Mouse (Mus musculus) myocyte (in vitro differentiated cells): Measurements from ENCODE around the gene Ly6g6f. TPM values are rescaled to one million over a fixed set of nuclear protein-coding genes. Genes with fewer than 3 reads are reported as not detected.

ENCODE experiments used
- H3K27me3 ChIP-seq: one replicate; pipeline ENCODE4 v1.6.1; 2011; ENCODE audit not compliant: control insufficient read depth, insufficient read depth, insufficient read length
- H3K36me3 ChIP-seq: one replicate; pipeline ENCODE4 v1.6.1; 2011; ENCODE audit not compliant: control insufficient read depth, insufficient read depth
- H3K4me2 ChIP-seq: one replicate; pipeline ENCODE4 v1.6.1; 2011; ENCODE audit warnings: low read depth, control low read depth
- H3K4me3 ChIP-seq: one replicate; pipeline ENCODE4 v1.5.1; 2011; ENCODE audit warnings: mild to moderate bottlenecking, control low read depth, moderate library complexity
- H3K79me2 ChIP-seq: one replicate; pipeline ENCODE4 v1.6.1; 2011; ENCODE audit not compliant: control insufficient read depth, insufficient read depth
- H3ac ChIP-seq: one replicate; pipeline ENCODE4 v1.6.1; 2011; ENCODE audit not compliant: control insufficient read depth, insufficient read length
- CEBPB ChIP-seq: IDR thresholded peaks from 2 replicates; pipeline ENCODE4 v1.6.1; 2011; ENCODE audit warnings: mild to moderate bottlenecking, moderate library complexity; ENCODE audit not compliant: poor library complexity, insufficient read depth, severe bottlenecking
- E2F4 ChIP-seq: IDR thresholded peaks from one replicate; pipeline ENCODE4 v1.6.1; 2011; ENCODE audit warnings: mild to moderate bottlenecking, control low read depth, moderate library complexity; ENCODE audit not compliant: insufficient read depth
- MAX ChIP-seq: IDR thresholded peaks from one replicate; pipeline ENCODE4 v1.6.1; 2011; ENCODE audit warnings: low read depth, mild to moderate bottlenecking, control low read depth
- MYOD1 ChIP-seq, 3 experiments: IDR thresholded peaks; one replicate each; pipeline ENCODE4 v1.6.1; 2011; ENCODE audit warnings: control low read depth in 2 of 3, low read depth in 2 of 3, mild to moderate bottlenecking in 2 of 3, moderate library complexity in 1 of 3; ENCODE audit not compliant: insufficient read length in 2 of 3, control insufficient read depth in 1 of 3
- MYOG ChIP-seq, 3 experiments: IDR thresholded peaks; one replicate each; pipeline ENCODE4 v1.6.1; 2011; ENCODE audit warnings: control low read depth in 2 of 3, low read depth in 2 of 3, mild to moderate bottlenecking in 2 of 3; ENCODE audit not compliant: insufficient read length in 2 of 3, control insufficient read depth in 1 of 3, insufficient read depth in 1 of 3
- POLR2A ChIP-seq: IDR thresholded peaks from one replicate; pipeline ENCODE4 v1.6.1; 2011; ENCODE audit warnings: low read depth, mild to moderate bottlenecking, control low read depth, moderate library complexity; ENCODE audit not compliant: insufficient read length
- POLR2AphosphoS2 ChIP-seq: IDR thresholded peaks from one replicate; pipeline ENCODE4 v1.6.1; 2011; ENCODE audit warnings: low read depth, control low read depth; ENCODE audit not compliant: insufficient read length
- REST ChIP-seq: IDR thresholded peaks from one replicate; pipeline ENCODE4 v1.6.1; 2011; ENCODE audit warnings: mild to moderate bottlenecking, control low read depth, moderate library complexity; ENCODE audit not compliant: insufficient read depth, insufficient read length
- SRF ChIP-seq: IDR thresholded peaks from one replicate; pipeline ENCODE4 v1.6.1; 2011; ENCODE audit warnings: low read depth; ENCODE audit not compliant: control insufficient read depth, insufficient read length
- TCF12 ChIP-seq: IDR thresholded peaks from one replicate; pipeline ENCODE4 v1.6.1; 2011; ENCODE audit warnings: mild to moderate bottlenecking, control low read depth; ENCODE audit not compliant: poor library complexity, insufficient read depth, severe bottlenecking
- TCF3 ChIP-seq: IDR thresholded peaks from one replicate; pipeline ENCODE4 v1.6.1; 2011; ENCODE audit warnings: low read depth, control low read depth; ENCODE audit not compliant: insufficient read length
- USF1 ChIP-seq: IDR thresholded peaks from one replicate; pipeline ENCODE4 v1.6.1; 2011; ENCODE audit warnings: low read depth, mild to moderate bottlenecking, control low read depth, moderate library complexity
- polyA plus RNA-seq: library from polyadenylated mRNA; unstranded; fragments of >200 nt; fragmentation: generic; extraction: Trizol; gene quantifications from one replicate; pipeline ENCODE4 v1.2.1, GENCODE M21; 2012; ENCODE audit warnings: missing spikeins

Gene Ly6g6f
- polyA plus RNA-seq, 1 experiment = not detected

DNA sequence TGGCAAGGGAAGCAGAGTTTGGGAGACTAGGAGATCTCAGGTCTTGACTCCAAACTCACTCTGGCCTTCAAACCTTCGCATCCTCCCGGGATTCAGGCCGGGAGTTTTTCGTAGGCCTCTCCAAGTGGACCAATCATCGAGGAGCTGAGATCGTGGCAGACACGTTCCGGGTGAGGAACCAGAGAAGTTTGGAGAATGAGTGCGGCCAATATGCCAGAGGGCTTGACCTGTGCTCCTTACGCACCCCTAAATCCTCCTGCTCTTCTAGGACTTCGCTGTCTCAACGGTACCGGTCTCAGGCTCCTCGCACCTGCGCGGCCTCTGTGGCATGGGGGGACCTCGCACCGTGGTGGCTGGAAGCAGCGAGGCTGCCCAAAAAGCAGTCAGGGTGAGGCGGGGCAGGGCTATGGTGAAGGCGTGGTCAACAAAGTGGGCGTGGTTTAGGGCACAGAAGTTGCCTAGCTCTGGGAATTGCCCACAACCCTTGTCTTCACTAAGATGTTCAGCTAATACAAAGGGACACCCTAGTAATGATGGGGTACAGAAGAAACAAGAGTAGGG, 24.6 kb downstream of the Ly6g6f start:
- H3K27me3 ChIP-seq = no peaks in the 10 kb centered on the region
- peaks cover 6% of the 10 kb centered on the region for H3K79me2 ChIP-seq
- no peak overlapping the region for H3K4me3 ChIP-seq
- peaks cover 16% of the 10 kb centered on the region for H3K36me3 ChIP-seq
- no peak overlapping the region for H3K4me2 ChIP-seq
- H3ac ChIP-seq = no peak overlapping the region
- TF ChIP-seq SRF = no peak
- no peak for TF ChIP-seq MAX
- TF ChIP-seq TCF12 = no peak
- no peak for TF ChIP-seq REST
- TF ChIP-seq TCF3 = no peak
- TF ChIP-seq POLR2A = no peak
- no peak for TF ChIP-seq E2F4
- no peak for TF ChIP-seq POLR2AphosphoS2
- TF ChIP-seq MYOD1 (IDR thresholded peaks at IDR 0.05; ENCODE audit: control insufficient read depth in 1 of 3, insufficient read length in 2 of 3, low read depth in 2 of 3) = no peak
- TF ChIP-seq CEBPB = no peak
- no peak for TF ChIP-seq USF1
- TF ChIP-seq MYOG (IDR thresholded peaks at IDR 0.05; ENCODE audit: control insufficient read depth in 1 of 3, insufficient read depth in 1 of 3, insufficient read length in 2 of 3, low read depth in 2 of 3) = no peak

DNA sequence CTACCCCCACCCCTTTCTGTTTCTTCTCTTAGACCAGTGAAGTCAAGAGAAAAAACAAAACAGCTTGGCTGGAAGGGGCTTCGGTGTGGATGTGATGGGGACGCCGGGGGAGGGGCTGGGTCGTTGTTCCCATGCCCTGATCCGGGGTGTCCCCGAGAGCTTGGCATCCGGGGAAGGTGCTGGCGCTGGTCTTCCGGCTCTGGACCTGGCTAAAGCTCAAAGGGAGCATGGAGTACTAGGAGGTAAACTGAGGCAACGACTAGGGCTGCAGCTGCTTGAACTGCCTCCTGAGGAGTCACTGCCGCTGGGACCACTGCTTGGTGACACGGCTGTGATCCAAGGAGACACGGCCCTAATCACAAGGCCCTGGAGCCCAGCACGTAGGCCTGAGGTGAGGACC, 25.3 kb downstream of the Ly6g6f start:
- peaks cover 7% of the 10 kb centered on the region for H3K79me2 ChIP-seq

DNA sequence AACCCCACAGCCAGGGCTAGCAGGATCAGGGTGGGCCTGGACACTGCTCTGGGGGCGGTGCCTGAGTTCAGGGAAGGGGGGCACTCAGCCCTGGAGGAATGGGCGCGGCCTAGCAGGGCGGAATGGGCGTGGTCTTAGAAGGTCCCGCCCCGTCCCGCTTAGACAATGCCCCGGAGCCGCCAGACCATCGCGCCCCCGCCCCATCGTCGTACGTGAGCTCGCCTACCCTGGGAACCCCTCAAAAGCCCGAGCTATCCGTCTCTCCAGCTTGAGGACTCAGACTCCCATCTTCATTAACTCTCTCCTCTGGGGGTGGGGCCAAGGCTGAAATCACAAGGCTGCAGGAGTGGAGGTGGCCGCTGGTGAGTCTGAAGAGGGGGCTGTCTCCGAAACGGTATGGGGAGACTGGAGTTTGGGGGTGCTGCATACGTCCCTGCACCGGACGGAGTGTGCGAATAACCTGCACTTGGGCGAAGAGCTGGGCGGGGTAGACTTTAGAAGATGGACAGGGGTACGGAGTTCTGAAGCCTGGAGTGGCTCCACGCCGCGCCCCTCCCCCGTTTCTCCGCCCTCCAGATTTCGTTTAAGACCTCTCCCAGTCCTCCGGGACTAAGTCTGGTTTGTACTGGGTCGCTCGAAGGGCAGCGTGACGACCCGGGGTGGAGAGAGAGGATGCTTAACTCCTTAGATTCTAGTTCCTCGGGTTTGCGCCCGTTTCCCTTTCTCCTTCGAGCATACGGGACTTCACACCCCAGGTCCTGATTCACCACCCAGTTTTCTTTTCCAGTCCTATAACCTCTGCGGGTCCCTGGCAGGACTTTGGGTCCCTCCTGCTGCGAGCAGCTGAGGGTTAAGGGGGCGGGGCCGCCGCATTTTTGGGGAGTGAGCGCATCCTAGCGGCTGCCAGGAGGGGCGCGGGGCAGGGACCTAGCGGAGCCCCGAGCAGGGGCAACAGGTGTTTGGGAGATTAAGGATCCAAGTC, 26.2 kb downstream of the Ly6g6f start, which contains the start of gene Ddah2:
TSS of gene Ddah2 (plus strand) at position 125 of the 982 bp plus-strand sequence.
- H3ac ChIP-seq = peak within 1 kb of the TSS; percentile 11
- H3K79me2 ChIP-seq = peaks cover 11% of the 10 kb centered on the region
- peaks cover 27% of the 10 kb centered on the region for H3K36me3 ChIP-seq
- TF ChIP-seq E2F4 (no peak), TCF3 (no peak), MYOD1 (IDR thresholded peaks at IDR 0.05; ENCODE audit: control insufficient read depth in 1 of 3, insufficient read length in 2 of 3, low read depth in 2 of 3) (peak in 2 of 3 experiments; percentile 71 to 86), USF1 (no peak), REST (no peak), MYOG (IDR thresholded peaks at IDR 0.05; ENCODE audit: control insufficient read depth in 1 of 3, insufficient read depth in 1 of 3, insufficient read length in 2 of 3, low read depth in 2 of 3) (peak in 2 of 3 experiments; percentile 74 to 87), SRF (no peak), POLR2AphosphoS2 (peak; percentile 99), TCF12 (no peak), POLR2A (peak; percentile 82), CEBPB (no peak), MAX (no peak)
- H3K4me3 ChIP-seq = peak within 1 kb of the TSS; percentile 65
- peak within 1 kb of the TSS; percentile 72 for H3K4me2 ChIP-seq
- H3K27me3 ChIP-seq = no peaks in the 10 kb centered on the region

More for the DNA sequence above, 25.3 kb downstream of the Ly6g6f start:
- H3K36me3 ChIP-seq = peaks cover 21% of the 10 kb centered on the region
- H3ac ChIP-seq = no peak overlapping the region
- TF ChIP-seq E2F4 (no peak), REST (no peak), TCF12 (no peak), MYOD1 (IDR thresholded peaks at IDR 0.05; ENCODE audit: control insufficient read depth in 1 of 3, insufficient read length in 2 of 3, low read depth in 2 of 3) (no peak), POLR2AphosphoS2 (no peak), POLR2A (no peak), MAX (no peak), CEBPB (no peak), TCF3 (no peak), USF1 (no peak), SRF (no peak), MYOG (IDR thresholded peaks at IDR 0.05; ENCODE audit: control insufficient read depth in 1 of 3, insufficient read depth in 1 of 3, insufficient read length in 2 of 3, low read depth in 2 of 3) (no peak)
- H3K4me3 ChIP-seq = peak overlapping the region; percentile 65
- no peaks in the 10 kb centered on the region for H3K27me3 ChIP-seq
- H3K4me2 ChIP-seq = peak overlapping the region; percentile 72

DNA sequence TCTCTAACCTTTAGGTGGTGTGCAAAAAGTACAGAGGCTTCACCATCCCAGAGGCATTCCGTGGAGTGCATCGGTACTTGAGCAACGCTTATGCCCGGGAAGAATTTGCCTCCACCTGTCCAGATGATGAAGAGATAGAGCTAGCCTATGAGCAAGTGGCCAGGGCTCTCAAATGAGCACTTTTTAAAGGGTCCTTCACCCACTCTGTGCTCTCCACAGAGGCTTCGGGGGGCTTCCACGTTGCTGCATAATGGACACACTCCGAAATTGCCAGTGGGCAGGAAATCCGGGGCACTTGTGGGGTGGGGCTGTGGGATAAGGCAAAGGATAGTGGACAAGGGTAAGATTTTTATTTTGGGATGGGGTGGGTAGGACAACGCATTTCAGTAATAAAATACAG, 27.1 kb downstream of the Ly6g6f start:
- Histone ChIP-seq H3ac (no peak overlapping the region), H3K36me3 (peaks cover 35% of the 10 kb centered on the region), H3K4me2 (peak overlapping the region; percentile 72), H3K4me3 (peak overlapping the region; percentile 65), H3K79me2 (peaks cover 19% of the 10 kb centered on the region), H3K27me3 (no peaks in the 10 kb centered on the region)
- no peak for TF ChIP-seq CEBPB
- no peak for TF ChIP-seq REST
- TF ChIP-seq POLR2A = no peak
- TF ChIP-seq POLR2AphosphoS2 = no peak
- no peak for TF ChIP-seq USF1
- no peak for TF ChIP-seq MAX
- no peak for TF ChIP-seq TCF3
- no peak for TF ChIP-seq SRF
